Mouse (Mus musculus) urinary bladder, postnatal 10 days (tissue): Measurements from ENCODE around the gene Unc5b.
A peak's percentile ranks its signal among the peaks of the same experiment; 100 is the strongest.
"Not testable (repeated sequence)": the region's sequence is repeated elsewhere in the genome, so short reads cannot be mapped to it uniquely, and the experiment has no call there.

ENCODE experiments used
- DNase-seq: peaks from one replicate; pipeline ENCODE4 v3.0.0; 2022; ENCODE audit warnings: low spot score

Unc5b gene

DNA sequence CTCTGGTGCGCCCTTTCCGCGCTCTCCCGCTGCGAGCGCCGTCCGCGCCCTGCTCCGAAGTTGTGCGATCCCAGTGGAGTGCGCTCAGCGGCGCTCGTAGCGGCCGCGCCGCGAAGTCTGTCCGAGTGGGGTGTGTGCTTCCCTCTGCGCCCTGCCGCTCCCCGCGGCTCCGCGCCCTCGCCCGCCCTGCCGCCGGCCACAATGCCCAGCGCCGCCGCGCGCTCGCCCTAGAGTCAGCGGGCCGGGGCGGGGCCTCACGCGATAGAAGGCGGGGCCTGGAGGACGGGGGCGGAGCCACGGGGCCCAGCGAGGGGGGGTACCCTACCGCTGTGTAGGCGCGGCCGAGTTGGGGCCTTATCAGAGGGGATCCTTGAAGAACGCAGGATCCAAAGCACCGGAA, at the start of gene Unc5b:
TSS of gene Unc5b (minus strand) at position 203 of the 400 bp plus-strand sequence.
- peak; percentile 86 for DNase-seq

GRCm38 (mm10) chr10:60879817-60880216, 48.4 kb upstream of the Unc5b start:
- no peak for DNase-seq

DNA sequence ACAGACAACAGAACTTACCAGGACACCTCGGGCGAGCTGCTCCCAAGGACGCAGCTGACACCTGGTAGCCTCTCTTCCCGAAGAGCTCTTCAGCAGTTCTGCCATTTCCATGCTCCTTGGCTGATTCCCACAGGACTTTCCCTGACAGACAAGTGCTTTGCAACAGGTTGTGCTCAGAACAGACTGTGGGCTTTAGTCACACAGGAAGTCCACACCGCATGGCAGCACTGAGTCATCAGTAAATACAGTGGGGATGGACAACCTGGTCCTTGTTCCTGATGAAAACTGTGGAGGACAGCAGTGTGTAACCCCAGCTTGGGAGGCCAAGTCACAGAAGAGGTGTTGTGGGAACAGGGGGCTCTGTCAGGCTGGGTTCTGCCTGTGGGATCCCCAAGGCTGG, 45.7 kb upstream of the Unc5b start:
- no peak for DNase-seq

GRCm38 (mm10) chr10:60875011-60875410, 43.6 kb upstream of the Unc5b start:
- no peak for DNase-seq

- no peak for DNase-seq
Observed at GRCm38 (mm10) chr10:60863318-60863717, 31.9 kb upstream of the Unc5b start.

DNA sequence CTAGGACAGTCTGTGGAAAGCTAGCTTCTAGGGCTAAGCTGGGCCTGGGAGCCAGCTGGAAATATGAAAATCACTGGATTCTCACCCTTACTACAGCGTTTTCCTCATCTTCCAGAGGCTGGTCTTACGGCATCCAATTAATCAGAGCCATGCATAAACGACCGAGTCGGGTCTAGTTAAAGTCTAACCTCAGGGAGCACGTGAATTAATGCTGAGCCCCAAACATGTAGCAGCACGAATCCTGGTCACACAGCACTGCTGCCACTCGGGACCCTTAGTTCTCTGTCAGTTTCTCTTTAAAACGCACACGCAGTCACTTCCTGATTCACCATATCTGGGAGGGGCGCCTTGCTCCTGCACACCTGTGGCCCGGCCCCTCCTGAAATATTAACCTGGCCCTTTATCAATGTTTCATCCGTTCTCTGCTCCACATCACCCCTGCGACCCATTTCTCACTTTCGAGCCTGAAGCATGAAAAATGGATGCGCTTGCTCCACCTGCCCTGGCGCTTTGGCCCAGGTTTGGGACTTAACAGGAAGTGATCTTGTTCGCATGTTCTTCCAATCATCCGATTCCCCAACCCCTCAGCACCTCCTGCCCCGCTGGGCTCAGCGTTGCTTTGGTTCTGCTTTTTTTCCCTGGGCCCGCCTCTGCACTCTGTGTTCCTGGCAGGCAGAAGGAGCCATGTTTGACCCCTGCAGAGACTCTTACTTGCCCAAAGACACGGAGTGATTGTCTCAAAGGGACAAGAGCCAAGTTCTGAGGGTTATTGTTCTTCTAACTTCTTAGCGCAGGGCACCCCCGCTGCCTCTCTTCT, 31.3 kb upstream of the Unc5b start:
- DNase-seq, result no peak

- not testable (repeated sequence) for DNase-seq
Observed at GRCm38 (mm10) chr10:60845271-60845670, 13.9 kb upstream of the Unc5b start.

DNA sequence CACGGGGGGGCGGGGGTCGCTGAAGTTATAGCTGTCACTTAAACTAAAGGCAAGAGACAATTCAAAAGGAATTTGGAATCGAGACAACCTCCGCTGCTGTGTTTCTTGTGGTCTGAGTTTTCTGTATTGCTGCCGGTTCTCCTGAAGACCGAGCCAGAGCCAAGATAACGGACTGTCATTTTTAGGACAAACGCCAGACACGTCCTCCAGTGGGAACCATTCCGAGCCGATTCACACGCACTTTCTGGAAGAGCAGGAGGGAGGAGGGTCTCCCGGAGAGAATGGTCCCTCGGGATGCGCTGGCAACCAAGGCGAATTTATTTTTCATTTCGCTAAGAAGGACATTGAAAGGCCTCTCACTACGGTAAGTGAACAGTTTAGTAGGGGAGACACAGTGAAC, 7.4 kb upstream of the Unc5b start:
- no peak for DNase-seq

DNA sequence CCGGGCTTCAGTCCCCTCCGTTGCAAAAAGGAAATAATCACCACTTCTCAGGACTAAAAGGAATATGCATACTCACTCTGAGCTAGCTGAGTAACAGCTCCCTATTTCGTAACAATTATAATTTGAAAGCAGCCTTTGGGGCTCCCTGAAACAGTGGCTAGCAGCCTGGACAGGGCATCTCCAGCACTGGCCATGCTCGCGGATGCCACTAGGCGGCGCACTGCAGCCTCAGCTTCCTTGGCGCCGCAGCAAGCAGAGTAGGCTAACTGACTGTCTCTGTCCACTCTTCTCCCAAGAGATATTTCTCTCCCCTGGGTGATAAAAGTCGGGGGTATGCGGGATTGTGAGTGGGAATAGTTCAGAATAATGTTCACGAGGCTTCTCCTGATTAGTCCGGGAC, 3.6 kb upstream of the Unc5b start:
- peak; percentile 59 for DNase-seq

GRCm38 (mm10) chr10:60832664-60833173, 1.3 kb upstream of the Unc5b start:
- no peak for DNase-seq

- DNase-seq, result no peak
Observed at GRCm38 (mm10) chr10:60830556-60831350, 628 bp downstream of the Unc5b start.

DNA sequence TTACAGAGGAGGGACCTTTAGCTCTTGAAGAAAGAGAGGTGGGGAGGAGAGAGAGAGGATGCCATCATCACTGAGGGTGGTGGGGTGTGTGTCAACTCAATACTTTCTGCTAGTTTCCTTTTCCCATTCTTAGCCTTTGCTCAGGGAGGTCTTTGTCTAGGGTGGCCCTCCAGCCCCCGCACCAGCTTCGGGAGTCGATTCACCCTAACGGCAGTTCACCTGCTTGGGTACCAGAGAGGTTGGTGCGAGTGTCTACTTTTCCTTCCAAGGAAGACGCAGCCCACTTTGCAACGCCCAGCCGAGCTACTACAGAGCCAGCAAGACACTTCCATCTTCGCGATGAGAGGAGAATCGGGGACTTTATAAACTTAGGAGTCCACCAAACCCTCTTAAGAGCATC, 1.4 kb downstream of the Unc5b start:
- DNase-seq, result no peak

- no peak for DNase-seq
Observed at GRCm38 (mm10) chr10:60829071-60829470, 2.3 kb downstream of the Unc5b start.

- DNase-seq, result no peak
Observed at GRCm38 (mm10) chr10:60827901-60828670, 3.3 kb downstream of the Unc5b start.

- DNase-seq, result no peak
Observed at GRCm38 (mm10) chr10:60827266-60827665, 4.1 kb downstream of the Unc5b start.

- DNase-seq, result no peak
Observed at GRCm38 (mm10) chr10:60826461-60827237, 4.7 kb downstream of the Unc5b start.

DNA sequence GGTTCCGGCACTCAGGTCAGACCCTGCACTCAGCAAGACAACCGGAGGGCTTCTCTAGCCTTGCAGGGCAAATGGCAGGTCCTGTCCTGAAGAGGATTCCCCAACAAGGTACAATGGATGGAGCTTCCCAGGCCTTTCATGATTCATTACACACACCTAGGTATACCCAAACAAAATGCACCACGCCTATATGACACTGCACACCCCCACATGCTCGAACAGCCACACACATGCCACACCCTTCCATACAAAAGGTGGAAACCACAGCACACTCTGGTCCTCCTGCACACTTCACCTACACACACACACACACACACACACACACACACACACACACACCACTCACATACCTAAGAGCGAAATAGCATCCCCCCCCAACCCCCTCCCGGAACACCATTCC, 5.4 kb downstream of the Unc5b start:
- DNase-seq, result no peak

DNA sequence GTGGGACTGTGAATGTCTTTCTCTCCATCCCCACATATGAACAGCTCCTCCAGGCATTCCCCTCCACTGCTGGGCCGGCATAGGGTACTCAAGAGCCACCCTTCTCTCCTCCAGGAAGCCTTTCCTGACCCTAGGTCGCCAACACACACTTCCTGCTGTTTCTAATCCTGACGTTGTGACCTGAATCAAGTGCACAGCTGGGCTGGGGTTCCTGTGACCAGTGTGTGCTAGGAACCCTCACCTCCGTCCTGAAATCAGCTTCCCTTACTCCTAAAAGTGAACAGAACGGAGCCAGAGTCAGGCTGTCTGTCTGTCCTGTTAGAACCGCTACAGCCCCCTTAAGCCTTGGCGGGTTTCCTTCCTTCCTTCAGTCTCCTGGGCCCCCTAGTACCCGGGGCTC, 7.6 kb downstream of the Unc5b start:
- no peak for DNase-seq

DNA sequence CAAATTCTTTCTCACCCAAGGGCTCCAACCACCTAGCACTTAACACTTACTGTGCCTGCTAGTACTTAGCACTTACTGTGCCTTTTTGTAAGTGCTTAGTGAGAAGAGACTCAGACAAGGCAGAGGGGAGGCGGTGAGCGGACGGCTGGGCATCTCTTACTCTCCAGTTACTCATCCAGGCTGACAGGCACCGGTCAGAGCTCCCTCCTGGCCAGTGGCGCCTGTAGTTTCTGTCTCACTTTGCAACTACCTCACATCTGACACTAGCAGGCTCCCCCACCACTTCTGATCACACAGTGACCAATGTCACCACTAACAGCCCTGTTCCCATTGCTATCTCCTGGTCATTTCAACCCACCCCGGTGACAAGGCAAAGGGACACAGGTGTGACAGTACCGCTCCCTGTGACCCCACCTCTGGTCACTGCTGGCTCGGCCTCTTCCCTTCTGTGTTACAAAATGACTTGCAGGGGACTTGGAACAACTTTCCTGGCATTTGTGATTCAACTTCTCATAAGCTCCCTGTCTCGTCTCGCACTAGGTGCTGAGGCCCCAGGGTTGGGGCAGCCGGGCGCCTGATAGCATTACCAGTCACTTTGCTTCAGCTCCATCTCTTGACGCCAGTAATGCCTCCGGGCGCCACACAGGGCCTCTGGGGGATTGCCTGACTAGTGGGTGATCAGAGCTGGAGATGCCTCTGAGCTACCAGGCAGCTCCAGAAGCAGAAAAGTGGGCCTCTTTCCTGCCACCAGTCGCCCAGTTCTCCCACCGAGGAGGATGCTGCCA, 8.5 kb downstream of the Unc5b start:
- DNase-seq, result no peak

DNA sequence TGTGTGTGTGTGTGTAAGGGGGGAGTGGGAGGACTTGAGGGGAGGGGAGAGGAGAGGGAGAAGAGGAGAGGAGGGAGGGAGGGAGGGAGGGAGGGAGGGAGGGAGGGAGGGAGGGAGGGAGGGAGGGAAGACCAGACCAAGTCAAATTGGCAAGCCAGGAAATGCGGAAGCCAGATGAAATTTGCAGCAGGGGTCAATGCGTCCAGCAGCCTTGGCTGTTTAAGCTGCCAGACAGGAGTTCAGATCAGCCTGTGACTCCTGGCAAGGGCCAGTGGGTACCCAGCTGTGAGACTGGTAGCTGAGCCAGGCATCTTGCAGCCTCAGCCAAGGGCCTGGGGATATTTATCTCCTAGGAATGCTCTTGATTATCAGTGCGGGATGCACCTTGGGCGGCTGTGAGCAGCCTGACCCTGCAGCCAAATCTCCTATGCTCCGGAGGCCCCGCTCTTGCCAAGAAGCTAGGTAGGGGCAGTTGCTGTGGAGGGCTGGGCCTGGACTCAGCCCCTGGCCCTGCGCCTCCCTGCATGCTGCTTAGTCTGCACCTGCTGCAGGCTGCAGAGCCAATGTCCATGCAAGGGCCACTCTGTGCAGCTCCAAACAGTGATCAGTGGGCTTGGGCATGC, 9.5 kb downstream of the Unc5b start:
- no peak for DNase-seq
